ENCODE assay signal across 8 mouse cellular contexts in genomic region chr7:83802509-83802908, GRCm38 (mm10). TPM values are rescaled to one million over a fixed set of nuclear protein-coding genes. Genes with fewer than 3 reads are reported as not detected.
DNase-seq lines count a peak whose midpoint lies in the region; ATAC-seq and TF ChIP-seq lines count a peak whose summit lies in the region.

No protein-coding gene starts in this region.

- WGBS in kidney, adult 2 months = 39% methylated on average over 7 of the region's 7 CpGs
- WGBS in hindbrain, embryonic 14.5 days = 69% methylated on average over 7 of the region's 7 CpGs
- WGBS in midbrain, embryonic 14.5 days = 63% methylated on average over 7 of the region's 7 CpGs

- peak; percentile 59; the same call in 1 of the 2 replicates for ATAC-seq in hindbrain, embryonic 14.5 days (ENCODE audit: low FRiP score)
- 0 out of 2 replicates have a peak, but pooled peaks have one; percentile 27 for ATAC-seq in midbrain, embryonic 14.5 days (ENCODE audit: low FRiP score, low TSS enrichment)

- no peak for TF ChIP-seq POLR2A in kidney, adult 2 months (IDR thresholded peaks at IDR 0.05; ENCODE audit: low read depth, low read length)
- TF ChIP-seq POLR2A in MEL (IDR thresholded peaks at IDR 0.05; ENCODE audit: control insufficient read depth in 1 of 2, insufficient read depth in 1 of 2, low read depth in 1 of 2, low read length in 2 of 2, poor library complexity in 1 of 2) = no peak

- H3K4me1 ChIP-seq in kidney, adult 2 months (ENCODE audit: control insufficient read depth, insufficient read depth, low read length) = no peaks in the 10 kb centered on the region
- H3K4me1 ChIP-seq in MEL (ENCODE audit: control insufficient read depth in 1 of 2, insufficient read depth in 2 of 2, low read length in 2 of 2) = no peaks in the 10 kb centered on the region
- no peaks in the 10 kb centered on the region for H3K4me1 ChIP-seq in hindbrain, embryonic 14.5 days (replicated peaks; ENCODE audit: control insufficient read depth, insufficient read depth, low read length)
- H3K4me1 ChIP-seq in midbrain, embryonic 14.5 days (ENCODE audit: control insufficient read depth, insufficient read depth, low read length) = no peaks in the 10 kb centered on the region

- TF ChIP-seq EP300 in MEL (IDR thresholded peaks at IDR 0.05; ENCODE audit: low read depth in 1 of 2, low read length in 2 of 2) = no peak

- no peaks in the 10 kb centered on the region for H3K36me3 ChIP-seq in kidney, adult 2 months (ENCODE audit: control insufficient read depth, insufficient read depth, low read length)
- no peaks in the 10 kb centered on the region for H3K36me3 ChIP-seq in MEL (ENCODE audit: control insufficient read depth in 1 of 2, insufficient read depth in 2 of 2, low read length in 2 of 2)
- H3K36me3 ChIP-seq in hindbrain, embryonic 14.5 days (replicated peaks; ENCODE audit: control insufficient read depth, insufficient read depth) = no peaks in the 10 kb centered on the region
- no peaks in the 10 kb centered on the region for H3K36me3 ChIP-seq in midbrain, embryonic 14.5 days (ENCODE audit: control insufficient read depth, insufficient read depth, low read length)

- no peak overlapping the region for H3K4me2 ChIP-seq in hindbrain, embryonic 14.5 days (replicated peaks)
- H3K4me2 ChIP-seq in midbrain, embryonic 14.5 days (ENCODE audit: low read length) = no peak overlapping the region

- TF ChIP-seq RAD21 in MEL (IDR thresholded peaks at IDR 0.05; ENCODE audit: low read depth, low read length) = peak; percentile 21

- peak; percentile 64 for DNase-seq in kidney, adult 2 months
- DNase-seq in kidney, postnatal 10 days = no peak
- peak; percentile 9 for DNase-seq in MEL (ENCODE audit: low read depth, low spot score)
- peak; percentile 57 for DNase-seq in cerebellum, adult 8-10 months
- DNase-seq in hindbrain, embryonic 14.5 days (ENCODE audit: low spot score) = peak; percentile 71
- peak; percentile 79 for DNase-seq in midbrain, embryonic 14.5 days
- no peak for DNase-seq in T-cell, adult 2 months (ENCODE audit: low spot score)
- DNase-seq in gastrocnemius, postnatal 10 days = no peak

- no peak overlapping the region for H3K9ac ChIP-seq in MEL (ENCODE audit: control insufficient read depth, low read depth, low read length, poor library complexity, severe bottlenecking)
- H3K9ac ChIP-seq in hindbrain, embryonic 14.5 days = no peak overlapping the region
- H3K9ac ChIP-seq in midbrain, embryonic 14.5 days (replicated peaks; ENCODE audit: low read length) = no peak overlapping the region

- TF ChIP-seq CTCF in kidney, adult 2 months (conservative IDR thresholded peaks at IDR 0.05; ENCODE audit: insufficient read depth, insufficient read length, low read depth, low read length) = peak; percentile 54
- TF ChIP-seq CTCF in MEL (IDR thresholded peaks at IDR 0.05 in 2 of 3, conservative IDR thresholded peaks at IDR 0.05 in 1 of 3; ENCODE audit: control insufficient read depth in 1 of 3, insufficient read depth in 1 of 3, low read depth in 2 of 3, low read length in 3 of 3, poor library complexity in 1 of 3, severe bottlenecking in 1 of 3) = peak in 1 of 3 experiments; percentile 33; a peak in 2 of 6 replicates

- H3K79me2 ChIP-seq in MEL (ENCODE audit: control insufficient read depth, insufficient read depth, low read length, poor library complexity) = no peaks in the 10 kb centered on the region

- H3K9me3 ChIP-seq in MEL (replicated peaks; ENCODE audit: insufficient read depth, low read length) = no peaks in the 10 kb centered on the region
- H3K9me3 ChIP-seq in hindbrain, embryonic 14.5 days (ENCODE audit: control insufficient read depth, low read length) = no peaks in the 10 kb centered on the region
- H3K9me3 ChIP-seq in midbrain, embryonic 14.5 days (ENCODE audit: control insufficient read depth, low read length) = no peaks in the 10 kb centered on the region

- no peak overlapping the region for H3K4me3 ChIP-seq in kidney, adult 2 months (ENCODE audit: insufficient read depth, low read depth, low read length)
- no peak overlapping the region for H3K4me3 ChIP-seq in MEL (ENCODE audit: control insufficient read depth in 1 of 2, insufficient read depth in 1 of 2, low read depth in 2 of 2, low read length in 2 of 2)
- H3K4me3 ChIP-seq in hindbrain, embryonic 14.5 days (replicated peaks; ENCODE audit: low read length) = no peak overlapping the region
- H3K4me3 ChIP-seq in midbrain, embryonic 14.5 days (replicated peaks; ENCODE audit: low read depth, low read length) = no peak overlapping the region

- H3K27ac ChIP-seq in kidney, adult 2 months (ENCODE audit: insufficient read depth, low read depth, low read length) = no peak overlapping the region
- no peak overlapping the region for H3K27ac ChIP-seq in MEL (ENCODE audit: control insufficient read depth, low read depth, low read length)
- H3K27ac ChIP-seq in hindbrain, embryonic 14.5 days = no peak overlapping the region
- no peak overlapping the region for H3K27ac ChIP-seq in midbrain, embryonic 14.5 days (replicated peaks; ENCODE audit: low read depth, low read length)

- H3K27me3 ChIP-seq in kidney, adult 2 months (replicated peaks; ENCODE audit: control insufficient read depth, insufficient read depth, low read length) = no peaks in the 10 kb centered on the region
- H3K27me3 ChIP-seq in MEL (ENCODE audit: control insufficient read depth in 1 of 2, insufficient read depth in 2 of 2, low read length in 2 of 2) = no peaks in the 10 kb centered on the region
- no peaks in the 10 kb centered on the region for H3K27me3 ChIP-seq in hindbrain, embryonic 14.5 days (ENCODE audit: control insufficient read depth, insufficient read depth, low read length)
- H3K27me3 ChIP-seq in midbrain, embryonic 14.5 days (ENCODE audit: control insufficient read depth, insufficient read depth, low read length) = no peaks in the 10 kb centered on the region

TF ChIP-seq in MEL, 35 proteins besides CTCF, POLR2A, EP300 and RAD21:
- TF ChIP-seq JUND (IDR thresholded peaks at IDR 0.05; ENCODE audit: low read depth, low read length) = no peak
- TF ChIP-seq TBP (IDR thresholded peaks at IDR 0.05; ENCODE audit: low read depth, low read length) = no peak
- no peak for TF ChIP-seq HCFC1 (IDR thresholded peaks at IDR 0.05; ENCODE audit: low read depth, low read length)

RNA-seq across cellular contexts. Expression of gene Cfap161, which starts 7.8 kb away (rescaled TPM):
- polyA plus RNA-seq in kidney, adult 2 months (2012; rRNA removed) = not detected in 2 replicates
- not detected in 2 replicates for total RNA-seq in MEL (2012; rRNA removed)
- not detected for polyA plus RNA-seq in MEL (2012; ENCODE audit: insufficient read depth in 1 of 2, insufficient read length in 2 of 2, low read depth in 1 of 2, low replicate concordance in 2 of 2, missing spikeins in 1 of 2)
- polyA plus RNA-seq in hindbrain, embryonic 14.5 days (2014; fragmentation: Nextera tagmentation; extraction: Ambion mirVana) = 1.4 and 1.6 TPM in 2 replicates
- polyA plus RNA-seq in midbrain, embryonic 14.5 days (2014; fragmentation: Nextera tagmentation; extraction: Ambion mirVana) = 0.49 and 0.55 TPM in 2 replicates
- total RNA-seq in gastrocnemius, postnatal 10 days (2021) = not detected

RNA-seq across cellular contexts. Expression of gene Il16, which starts 57.0 kb away (rescaled TPM):
- 3.1 and 6.9 TPM in 2 replicates for polyA plus RNA-seq in kidney, adult 2 months (2012; rRNA removed)
- 0.04 TPM in 1 of 2 replicates, not detected in the other for total RNA-seq in MEL (2012; rRNA removed)
- under 1 TPM in 1 of 2 experiments, not detected in 1; 0.10 TPM for polyA plus RNA-seq in MEL (2012; ENCODE audit: insufficient read depth in 1 of 2, insufficient read length in 2 of 2, low read depth in 1 of 2, low replicate concordance in 2 of 2, missing spikeins in 1 of 2)
- polyA plus RNA-seq in hindbrain, embryonic 14.5 days (2014; fragmentation: Nextera tagmentation; extraction: Ambion mirVana) = 1.0 and 1.2 TPM in 2 replicates
- 0.43 and 0.70 TPM in 2 replicates for polyA plus RNA-seq in midbrain, embryonic 14.5 days (2014; fragmentation: Nextera tagmentation; extraction: Ambion mirVana)
- 1 to 10 TPM; 7.9 to 8.5 TPM for total RNA-seq in gastrocnemius, postnatal 10 days (2021)

Comparison
In these comparisons a context has a peak if more than half of its experiments do, and no peak if none do; other contexts are left out.
1. DNase-seq: peak in kidney, adult 2 months (single experiment), MEL (single experiment), cerebellum, adult 8-10 months (single experiment), hindbrain, embryonic 14.5 days (single experiment) and midbrain, embryonic 14.5 days (single experiment); none in kidney, postnatal 10 days (single experiment), T-cell, adult 2 months (single experiment) and gastrocnemius, postnatal 10 days (single experiment).